9 mouse cellular contexts compared by ENCODE assay signal in genomic region chr4:133372278-133372665, GRCm38 (mm10). TPM values are rescaled to one million over a fixed set of nuclear protein-coding genes. Genes with fewer than 3 reads are reported as not detected.
A peak's percentile ranks its signal among the peaks of the same experiment; 100 is the strongest.
DNase-seq lines count a peak whose midpoint lies in the region; ATAC-seq and TF ChIP-seq lines count a peak whose summit lies in the region.
"Had no signal": no experiment of that assay in that cellular context is flagged by ENCODE, and none has a peak within 500 bp of the region (broad histone marks: within the 10 kb centered on the region; RNA-seq: fewer than 3 reads in every experiment).

No protein-coding gene starts in this region.

- TF ChIP-seq CTCF in liver, adult 2 months (IDR thresholded peaks at IDR 0.05; ENCODE audit: low read depth, low read length), result no peak

- 0 out of 2 replicates have a peak overlapping the region, but pooled peaks have one; percentile 14 for H3K27ac ChIP-seq in liver, adult 2 months (replicated peaks; ENCODE audit: insufficient read depth, low read depth, low read length)
- no peak overlapping the region for H3K27ac ChIP-seq in forebrain, embryonic 11.5 days (ENCODE audit: low read depth, low read length)
- H3K27ac ChIP-seq in limb, embryonic 12.5 days, result no peak overlapping the region
- no peak overlapping the region for H3K27ac ChIP-seq in stomach, embryonic 14.5 days (ENCODE audit: low read length)

- no peaks in the 10 kb centered on the region for H3K36me3 ChIP-seq in liver, adult 2 months (ENCODE audit: control insufficient read depth, insufficient read depth, low read length)
- no peaks in the 10 kb centered on the region; the same call in 1 of the 2 replicates for H3K36me3 ChIP-seq in forebrain, embryonic 11.5 days (ENCODE audit: control insufficient read depth, insufficient read depth, low read length)
- H3K36me3 ChIP-seq in limb, embryonic 12.5 days, result peaks cover 8% of the 10 kb centered on the region
- H3K36me3 ChIP-seq in stomach, embryonic 14.5 days (ENCODE audit: control insufficient read depth, insufficient read depth, low read length), result no peaks in the 10 kb centered on the region; the same call in 1 of the 2 replicates

- H3K4me3 ChIP-seq in liver, adult 2 months (ENCODE audit: insufficient read depth, low read depth, low read length), result no peak overlapping the region
- H3K4me3 ChIP-seq in forebrain, embryonic 11.5 days (ENCODE audit: low read depth, low read length), result no peak overlapping the region
- peak overlapping the region; percentile 86 for H3K4me3 ChIP-seq in limb, embryonic 12.5 days (replicated peaks)
- peak overlapping the region; percentile 91 for H3K4me3 ChIP-seq in stomach, embryonic 14.5 days (ENCODE audit: low read depth, low read length)

- WGBS in liver, adult 2 months, result 22% methylated on average over 6 of the region's 6 CpGs
- WGBS in forebrain, embryonic 11.5 days, result 83% methylated on average over 6 of the region's 6 CpGs
- WGBS in limb, embryonic 12.5 days, result 69% methylated on average over 6 of the region's 6 CpGs
- 58% methylated on average over 6 of the region's 6 CpGs for WGBS in stomach, embryonic 14.5 days

- peaks cover 23% of the 10 kb centered on the region for H3K4me1 ChIP-seq in liver, adult 2 months (ENCODE audit: control insufficient read depth, insufficient read depth, low read length)
- H3K4me1 ChIP-seq in forebrain, embryonic 11.5 days (replicated peaks; ENCODE audit: control insufficient read depth, insufficient read depth, low read length), result peaks cover 19% of the 10 kb centered on the region
- peaks cover 48% of the 10 kb centered on the region for H3K4me1 ChIP-seq in limb, embryonic 12.5 days (replicated peaks)
- H3K4me1 ChIP-seq in stomach, embryonic 14.5 days (ENCODE audit: control insufficient read depth, insufficient read depth, low read length), result peaks cover 55% of the 10 kb centered on the region

- ATAC-seq in forebrain, embryonic 11.5 days (replicated peaks; ENCODE audit: low FRiP score), result no peak
- ATAC-seq in limb, embryonic 12.5 days (ENCODE audit: insufficient number of reproducible peaks, insufficient read depth, low FRiP score, low TSS enrichment, low read depth), result no peak
- no peak for ATAC-seq in stomach, embryonic 14.5 days (ENCODE audit: insufficient number of reproducible peaks, insufficient read depth, low FRiP score, low read depth)
- ATAC-seq in erythroid progenitor cell, adult 5-6 weeks (replicated peaks; ENCODE audit: low FRiP score, poor library complexity, severe bottlenecking), result no peak

- no peaks in the 10 kb centered on the region for H3K27me3 ChIP-seq in liver, adult 2 months (ENCODE audit: control insufficient read depth, insufficient read depth, low read length)
- no peaks in the 10 kb centered on the region for H3K27me3 ChIP-seq in forebrain, embryonic 11.5 days (ENCODE audit: control insufficient read depth, insufficient read depth, low read length)
- no peaks in the 10 kb centered on the region for H3K27me3 ChIP-seq in limb, embryonic 12.5 days
- no peaks in the 10 kb centered on the region for H3K27me3 ChIP-seq in stomach, embryonic 14.5 days (ENCODE audit: control insufficient read depth, insufficient read depth, low read length)

- H3K9me3 ChIP-seq in forebrain, embryonic 11.5 days (ENCODE audit: control insufficient read depth, low read length), result no peaks in the 10 kb centered on the region
- no peaks in the 10 kb centered on the region for H3K9me3 ChIP-seq in limb, embryonic 12.5 days
- H3K9me3 ChIP-seq in stomach, embryonic 14.5 days (ENCODE audit: control insufficient read depth, low read depth, low read length), result no peaks in the 10 kb centered on the region

- peak overlapping the region; percentile 84; the same call in 1 of the 2 replicates for H3K4me2 ChIP-seq in forebrain, embryonic 11.5 days (ENCODE audit: low read depth, low read length, severe bottlenecking)
- peak overlapping the region; percentile 70 for H3K4me2 ChIP-seq in limb, embryonic 12.5 days
- H3K4me2 ChIP-seq in stomach, embryonic 14.5 days (replicated peaks; ENCODE audit: low read depth, low read length), result peak overlapping the region; percentile 87

- H3K9ac ChIP-seq in liver, adult 2 months (ENCODE audit: low read depth, low read length), result peak overlapping the region; percentile 34; the same call in 1 of the 2 replicates
- no peak overlapping the region for H3K9ac ChIP-seq in forebrain, embryonic 11.5 days (ENCODE audit: low read length)
- H3K9ac ChIP-seq in limb, embryonic 12.5 days (replicated peaks), result no peak overlapping the region
- H3K9ac ChIP-seq in stomach, embryonic 14.5 days (replicated peaks; ENCODE audit: low read depth, low read length), result peak overlapping the region; percentile 21; the same call in 1 of the 2 replicates

- TF ChIP-seq POLR2A in liver, adult 2 months (IDR thresholded peaks at IDR 0.05; ENCODE audit: extremely low read depth, insufficient read depth, low read length), result no peak

- H3K79me2 ChIP-seq in liver, adult 2 months (ENCODE audit: control insufficient read depth, insufficient read depth, low read length), result peaks cover 44% of the 10 kb centered on the region; the same call in 1 of the 2 replicates

- DNase-seq in liver, adult 2 months (ENCODE audit: extremely low read depth, low read depth, low spot score), result no peak
- no peak for DNase-seq in liver
- DNase-seq in forebrain, embryonic 11.5 days (ENCODE audit: low spot score), result peak; percentile 42
- no peak for DNase-seq in retina, embryonic 14.5 days (ENCODE audit: low spot score)
- DNase-seq in spleen, postnatal 36 days (ENCODE audit: low spot score in 2 of 2), result no peak
- DNase-seq: lung, adult 2 months had no signal

RNA-seq across cellular contexts. Expression of gene Slc9a1, which starts 2.8 kb away (rescaled TPM):
- 1.5 and 2.9 TPM in 2 replicates for total RNA-seq in liver, adult 2 months (2014; rRNA removed)
- 5.6 and 9.2 TPM in 2 replicates for polyA plus RNA-seq in liver, adult 2 months (2012; rRNA removed)
- polyA plus RNA-seq in forebrain, embryonic 11.5 days (2014; fragmentation: Nextera tagmentation; extraction: Ambion mirVana), result 7.4 and 9.4 TPM in 2 replicates
- 7.3 and 7.8 TPM in 2 replicates for polyA plus RNA-seq in limb, embryonic 12.5 days (2016; fragmentation: Nextera tagmentation; extraction: Ambion mirVana)
- 9.8 and 10.6 TPM in 2 replicates for polyA plus RNA-seq in stomach, embryonic 14.5 days (2014; fragmentation: Nextera tagmentation; extraction: Ambion mirVana)
- 15.9 and 18.4 TPM in 2 replicates for total RNA-seq in erythroid progenitor cell, adult 5-6 weeks (2015; ENCODE audit: low replicate concordance)
- total RNA-seq in erythroid progenitor cell, adult 5-6 weeks (2017; ENCODE audit: low replicate concordance), result 13.5 and 13.7 TPM in 2 replicates

RNA-seq across cellular contexts. Expression of gene Wdtc1, which starts 19.0 kb away (rescaled TPM):
- 20.6 and 35.5 TPM in 2 replicates for total RNA-seq in liver, adult 2 months (2014; rRNA removed)
- 83.3 and 105 TPM in 2 replicates for polyA plus RNA-seq in liver, adult 2 months (2012; rRNA removed)
- polyA plus RNA-seq in forebrain, embryonic 11.5 days (2014; fragmentation: Nextera tagmentation; extraction: Ambion mirVana), result 21.0 and 24.7 TPM in 2 replicates
- 12.2 and 17.6 TPM in 2 replicates for polyA plus RNA-seq in limb, embryonic 12.5 days (2016; fragmentation: Nextera tagmentation; extraction: Ambion mirVana)
- polyA plus RNA-seq in stomach, embryonic 14.5 days (2014; fragmentation: Nextera tagmentation; extraction: Ambion mirVana), result 18.5 and 19.9 TPM in 2 replicates
- 16.2 and 28.5 TPM in 2 replicates for total RNA-seq in erythroid progenitor cell, adult 5-6 weeks (2015; ENCODE audit: low replicate concordance)
- total RNA-seq in erythroid progenitor cell, adult 5-6 weeks (2017; ENCODE audit: low replicate concordance), result 9.0 and 10.1 TPM in 2 replicates

Comparison
In these comparisons a context has a peak if more than half of its experiments do, and no peak if none do; other contexts are left out.
1. H3K4me3 ChIP-seq: peak in limb, embryonic 12.5 days (single experiment) and stomach, embryonic 14.5 days (single experiment); none in liver, adult 2 months (single experiment) and forebrain, embryonic 11.5 days (single experiment).
2. H3K9ac ChIP-seq: peak in liver, adult 2 months (single experiment) and stomach, embryonic 14.5 days (single experiment); none in forebrain, embryonic 11.5 days (single experiment) and limb, embryonic 12.5 days (single experiment).
3. Peak in every context shown above with its lines, with median percentiles within 50 percentile points of each other: H3K4me2 ChIP-seq.